Mouse (Mus musculus): Measurements from ENCODE around the gene Hist1h4h.
A peak's percentile ranks its signal among the peaks of the same experiment; 100 is the strongest.

Hist1h4h gene

GRCm38 (mm10) chr13:23530901-23531875, at the start of gene Hist1h4h:
TSS of gene Hist1h4h (plus strand) at chr13:23531050.
- DNase-seq (ENCODE audit: low read depth, low spot score) = peak; percentile 95

GRCm38 (mm10) chr13:23483153-23483552, 47.7 kb upstream of the Hist1h4h start:
- DNase-seq (ENCODE audit: low read depth, low spot score) = no peak

- DNase-seq (ENCODE audit: low read depth, low spot score) = no peak
Observed at GRCm38 (mm10) chr13:23485271-23485670, 45.6 kb upstream of the Hist1h4h start.

- peak; percentile 75 for DNase-seq (ENCODE audit: low read depth, low spot score)
Observed at GRCm38 (mm10) chr13:23488400-23489322, 42.2 kb upstream of the Hist1h4h start, which contains the start of gene Btn2a2. TSS of gene Btn2a2 (minus strand) at chr13:23488857.

GRCm38 (mm10) chr13:23490863-23491262, 40.0 kb upstream of the Hist1h4h start:
- DNase-seq (ENCODE audit: low read depth, low spot score) = no peak

GRCm38 (mm10) chr13:23491263-23491662, 39.6 kb upstream of the Hist1h4h start:
- DNase-seq (ENCODE audit: low read depth, low spot score) = no peak

- no peak for DNase-seq (ENCODE audit: low read depth, low spot score)
Observed at GRCm38 (mm10) chr13:23491990-23492389, 38.9 kb upstream of the Hist1h4h start.

GRCm38 (mm10) chr13:23495526-23495925, 35.3 kb upstream of the Hist1h4h start:
- DNase-seq (ENCODE audit: low read depth, low spot score) = no peak

GRCm38 (mm10) chr13:23497656-23498321, 33.1 kb upstream of the Hist1h4h start:
- DNase-seq (ENCODE audit: low read depth, low spot score) = no peak

GRCm38 (mm10) chr13:23498653-23499052, 32.2 kb upstream of the Hist1h4h start:
- no peak for DNase-seq (ENCODE audit: low read depth, low spot score)

- DNase-seq (ENCODE audit: low read depth, low spot score) = no peak
Observed at GRCm38 (mm10) chr13:23499943-23500342, 30.9 kb upstream of the Hist1h4h start.

GRCm38 (mm10) chr13:23500424-23501200, 30.2 kb upstream of the Hist1h4h start:
- no peak for DNase-seq (ENCODE audit: low read depth, low spot score)

- DNase-seq (ENCODE audit: low read depth, low spot score) = no peak
Observed at GRCm38 (mm10) chr13:23501511-23501910, 29.3 kb upstream of the Hist1h4h start.

- no peak for DNase-seq (ENCODE audit: low read depth, low spot score)
Observed at GRCm38 (mm10) chr13:23502031-23502567, 28.8 kb upstream of the Hist1h4h start.

GRCm38 (mm10) chr13:23502916-23503315, 27.9 kb upstream of the Hist1h4h start:
- no peak for DNase-seq (ENCODE audit: low read depth, low spot score)

GRCm38 (mm10) chr13:23503797-23504196, 27.1 kb upstream of the Hist1h4h start:
- no peak for DNase-seq (ENCODE audit: low read depth, low spot score)

GRCm38 (mm10) chr13:23505662-23506345, 25.0 kb upstream of the Hist1h4h start:
- no peak for DNase-seq (ENCODE audit: low read depth, low spot score)

GRCm38 (mm10) chr13:23506351-23506750, 24.5 kb upstream of the Hist1h4h start:
- no peak for DNase-seq (ENCODE audit: low read depth, low spot score)

GRCm38 (mm10) chr13:23506819-23507515, 23.9 kb upstream of the Hist1h4h start:
- DNase-seq (ENCODE audit: low read depth, low spot score) = no peak

All from brain, embryonic 18.5 days (tissue).